Mouse (Mus musculus) heart, embryonic 14.5 days (tissue): ENCODE data around the gene Nova2. TPM values are rescaled to one million over a fixed set of nuclear protein-coding genes. Genes with fewer than 3 reads are reported as not detected.

Source experiments
- ATAC-seq: fragments of 200-750 bp; cut with Nextera tagmentation; 2 replicates; pipeline ENCODE4 v1.8.0; 2017; ENCODE audit warnings: low read depth, moderate TSS enrichment; ENCODE audit not compliant: insufficient number of reproducible peaks, insufficient read depth, low FRiP score
- H3K27ac ChIP-seq, 2 experiments: fragments of 200-500 bp in 1 of 2; fragments of 300-500 bp in 1 of 2; sonication (generic) in 1 of 2; replicated peaks in 1 of 2; 2 replicates each; pipeline ENCODE4 v1.5.1; 2012 to 2014; ENCODE audit warnings: low read depth in 2 of 2, low read length in 2 of 2, control low read depth in 1 of 2, mild to moderate bottlenecking in 1 of 2, mixed read lengths in 1 of 2; ENCODE audit not compliant: control insufficient read depth in 1 of 2, insufficient read depth in 1 of 2
- H3K27me3 ChIP-seq: fragments of 300-500 bp; sonication (generic); 2 replicates; pipeline ENCODE4 v1.6.1; 2014; ENCODE audit warnings: mild to moderate bottlenecking, low read length, control low read depth; ENCODE audit not compliant: control insufficient read depth, insufficient read depth
- H3K36me3 ChIP-seq: fragments of 300-500 bp; sonication (generic); 2 replicates; pipeline ENCODE4 v1.6.1; 2014; ENCODE audit warnings: mild to moderate bottlenecking, control low read depth, low read length, mixed read lengths; ENCODE audit not compliant: control insufficient read depth, insufficient read depth
- H3K4me1 ChIP-seq, 2 experiments: fragments of 200-500 bp in 1 of 2; fragments of 300-500 bp in 1 of 2; sonication (generic) in 1 of 2; 2 replicates each; pipeline ENCODE4 v1.6.1; 2012 to 2014; ENCODE audit warnings: low read length in 2 of 2, control low read depth in 1 of 2, mixed read lengths in 1 of 2; ENCODE audit not compliant: control insufficient read depth in 2 of 2, insufficient read depth in 2 of 2
- H3K4me2 ChIP-seq: fragments of 300-500 bp; sonication (generic); 2 replicates; pipeline ENCODE4 v1.6.1; 2014; ENCODE audit warnings: mild to moderate bottlenecking, low read length
- H3K4me3 ChIP-seq, 2 experiments: fragments of 200-500 bp in 1 of 2; fragments of 300-500 bp in 1 of 2; sonication (generic) in 1 of 2; 2 replicates each; pipeline ENCODE4 v1.5.1; 2012 to 2014; ENCODE audit warnings: low read length in 2 of 2, mild to moderate bottlenecking in 2 of 2, control low read depth in 1 of 2, low read depth in 1 of 2, moderate library complexity in 1 of 2; ENCODE audit not compliant: control insufficient read depth in 1 of 2, insufficient read depth in 1 of 2
- H3K9ac ChIP-seq: fragments of 300-500 bp; sonication (generic); 2 replicates; pipeline ENCODE4 v1.6.1; 2014; ENCODE audit warnings: mild to moderate bottlenecking, low read length
- H3K9me3 ChIP-seq: fragments of 300-500 bp; sonication (generic); 2 replicates; pipeline ENCODE4 v1.6.1; 2016; ENCODE audit warnings: low read length, control low read depth; ENCODE audit not compliant: control insufficient read depth
- WGBS: fragments of 180-500 bp; shearing (Covaris S2); extraction: QIAGEN DNeasy Blood & Tissue Kit; methylation state at CpG from one replicate; pipeline ENCODE4 v1.1.7; 2014; 5-methylcytosine and 5-hydroxymethylcytosine counted together
- polyA plus RNA-seq: library from polyadenylated mRNA; unstranded; fragments of >200 nt; fragmentation: Nextera tagmentation; extraction: Ambion mirVana; gene quantifications from 2 replicates; pipeline ENCODE4 v1.2.1, GENCODE M21; 2014

Gene Nova2
- polyA plus RNA-seq, 1 experiment from 2014 or later = 0.57 TPM

DNA sequence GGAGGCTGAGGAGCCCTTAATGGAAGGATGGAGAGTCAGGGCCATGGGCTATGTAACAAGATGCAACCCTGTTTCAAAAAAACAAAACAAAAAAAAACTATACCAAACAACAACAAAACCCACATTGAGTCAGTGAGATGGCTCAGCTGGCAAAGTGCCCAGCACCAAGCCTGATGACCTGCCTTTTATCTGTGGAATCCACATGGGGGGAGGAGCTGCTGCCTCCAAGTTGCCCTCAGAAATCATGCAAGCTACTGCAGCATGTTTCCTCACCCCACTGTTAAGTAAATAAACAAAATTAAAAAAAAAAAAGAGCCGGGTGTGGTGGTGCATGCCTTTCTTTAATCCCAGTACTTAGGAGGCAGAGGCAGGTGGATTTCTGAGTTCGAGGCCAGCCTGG is 60.8 kb downstream of the Nova2 start:
- Histone ChIP-seq H3K9me3 (no peaks in the 10 kb centered on the region), H3K4me3 (no peak overlapping the region), H3K4me2 (no peak overlapping the region), H3K27me3 (peaks cover 7% of the 10 kb centered on the region; the same call in 1 of the 2 replicates), H3K27ac (no peak overlapping the region), H3K9ac (no peak overlapping the region), H3K36me3 (no peaks in the 10 kb centered on the region), H3K4me1 (peaks cover 5 to 8% of the 10 kb centered on the region in 2 experiments)
- ATAC-seq = no peak
- WGBS = 46% methylated on average over 2 of the region's 2 CpGs

DNA sequence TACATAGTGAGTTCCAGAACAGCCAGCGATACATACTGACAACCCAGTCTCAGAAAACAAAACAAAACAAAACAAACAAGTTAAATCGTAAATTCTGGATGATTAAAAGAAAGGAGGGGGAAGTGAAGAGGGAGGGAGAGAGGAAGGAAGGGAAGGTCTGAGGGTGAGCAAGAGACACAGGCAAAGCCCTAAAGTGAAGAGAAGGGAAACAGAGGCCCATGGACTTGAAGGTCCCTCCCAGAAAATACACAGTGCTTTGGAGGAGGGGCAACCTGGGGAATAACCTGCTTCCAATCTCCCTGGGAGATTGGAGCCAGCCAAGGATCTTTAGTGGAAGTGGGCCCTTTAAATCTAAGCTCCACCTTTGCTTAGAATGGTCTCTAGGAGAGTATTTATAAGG is 61.4 kb downstream of the Nova2 start, which contains the start of gene Nanos2:
Nanos2 (plus strand) TSS at position 301 of the 400 bp plus-strand sequence.
- Histone ChIP-seq H3K9ac (no peak within 1 kb of the TSS), H3K4me1 (peaks cover 5 to 14% of the 10 kb centered on the region in 2 experiments), H3K4me2 (no peak within 1 kb of the TSS), H3K27ac (no peak within 1 kb of the TSS), H3K27me3 (peaks cover 13% of the 10 kb centered on the region), H3K36me3 (no peaks in the 10 kb centered on the region), H3K9me3 (no peaks in the 10 kb centered on the region), H3K4me3 (no peak within 1 kb of the TSS)
- ATAC-seq = no peak
- WGBS = 77% methylated on average over 2 of the region's 2 CpGs

DNA sequence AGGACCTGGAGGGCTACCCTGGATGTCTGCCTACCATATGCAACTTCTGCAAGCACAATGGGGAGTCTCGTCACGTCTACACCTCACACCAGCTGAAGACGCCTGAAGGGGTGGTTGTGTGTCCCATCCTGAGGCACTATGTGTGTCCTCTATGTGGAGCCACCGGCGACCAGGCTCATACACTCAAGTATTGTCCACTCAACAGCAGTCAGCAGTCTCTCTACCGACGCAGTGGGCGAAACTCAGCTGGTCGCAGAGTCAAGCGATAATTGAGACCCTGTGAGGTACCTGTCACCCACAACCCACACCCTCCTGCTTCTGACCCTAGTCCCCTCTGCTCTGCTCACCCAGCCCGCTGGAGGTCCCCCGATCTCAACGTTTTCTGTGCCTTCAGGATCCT is 62.1 kb downstream of the Nova2 start:
- Histone ChIP-seq H3K36me3 (no peaks in the 10 kb centered on the region), H3K4me2 (no peak overlapping the region), H3K9ac (no peak overlapping the region), H3K27ac (no peak overlapping the region), H3K4me3 (no peak overlapping the region), H3K9me3 (no peaks in the 10 kb centered on the region), H3K4me1 (peaks cover 5 to 18% of the 10 kb centered on the region in 2 experiments), H3K27me3 (peaks cover 19% of the 10 kb centered on the region)
- ATAC-seq = no peak
- 58% methylated on average over 13 of the region's 13 CpGs for WGBS

DNA sequence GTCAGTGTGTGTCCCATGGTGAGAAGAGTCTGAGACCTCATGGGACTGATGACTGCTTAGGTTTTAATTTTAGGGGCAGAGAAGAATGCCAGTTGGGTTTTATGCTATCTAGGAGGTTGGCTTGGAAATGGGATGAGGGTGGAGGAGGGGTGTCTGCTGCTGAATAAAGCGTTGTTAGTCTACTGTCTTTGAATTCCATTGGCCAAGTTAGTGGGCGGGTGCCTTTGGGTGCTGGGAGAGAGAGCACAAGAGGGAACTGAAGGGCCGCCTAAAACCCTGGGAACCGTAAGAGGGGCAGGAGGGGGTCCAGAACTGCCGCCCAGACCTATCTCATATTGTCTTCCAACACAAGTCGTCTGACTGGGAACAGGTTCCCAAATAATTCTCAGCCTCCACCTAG is 63.1 kb downstream of the Nova2 start:
- Histone ChIP-seq H3K4me2 (no peak overlapping the region), H3K27me3 (peaks cover 26% of the 10 kb centered on the region), H3K27ac (no peak overlapping the region), H3K9ac (no peak overlapping the region), H3K4me1 (peaks cover 5 to 18% of the 10 kb centered on the region in 2 experiments), H3K36me3 (no peaks in the 10 kb centered on the region), H3K4me3 (no peak overlapping the region), H3K9me3 (no peaks in the 10 kb centered on the region)
- 63% methylated on average over 6 of the region's 6 CpGs for WGBS
- ATAC-seq = no peak

DNA sequence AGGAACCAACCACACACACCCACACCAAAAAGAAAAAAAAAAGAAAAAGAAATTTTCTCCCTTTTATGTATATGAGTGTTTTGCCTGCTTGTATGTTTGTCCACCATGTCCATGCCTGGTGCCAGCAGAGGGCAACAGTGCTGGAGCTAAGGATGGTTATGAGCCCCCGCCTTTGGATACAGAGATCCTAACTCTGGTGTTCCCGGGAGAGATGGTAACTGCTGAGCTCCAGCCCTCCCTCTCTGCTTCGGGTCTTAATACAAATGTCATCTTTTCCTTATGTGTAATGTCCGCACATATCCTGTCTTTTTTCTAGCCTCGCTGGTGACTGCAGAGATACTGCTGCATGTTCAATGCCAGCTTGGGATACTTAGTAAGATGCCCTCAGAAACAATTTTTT is 64.3 kb downstream of the Nova2 start:
- H3K36me3 ChIP-seq = no peaks in the 10 kb centered on the region
- H3K4me1 ChIP-seq = peaks cover 5 to 18% of the 10 kb centered on the region in 2 experiments
- no peaks in the 10 kb centered on the region for H3K9me3 ChIP-seq
- no peak for ATAC-seq
- H3K9ac ChIP-seq = no peak overlapping the region
- peak overlapping the region; percentile 22 to 60; a peak in 3 of 4 replicates for H3K27ac ChIP-seq
- WGBS = 12% methylated on average over 5 of the region's 5 CpGs
- H3K4me2 ChIP-seq = peak overlapping the region; percentile 77
- H3K27me3 ChIP-seq = peaks cover 26% of the 10 kb centered on the region
- H3K4me3 ChIP-seq = peak overlapping the region; percentile 42 to 45; a peak in 3 of 4 replicates

DNA sequence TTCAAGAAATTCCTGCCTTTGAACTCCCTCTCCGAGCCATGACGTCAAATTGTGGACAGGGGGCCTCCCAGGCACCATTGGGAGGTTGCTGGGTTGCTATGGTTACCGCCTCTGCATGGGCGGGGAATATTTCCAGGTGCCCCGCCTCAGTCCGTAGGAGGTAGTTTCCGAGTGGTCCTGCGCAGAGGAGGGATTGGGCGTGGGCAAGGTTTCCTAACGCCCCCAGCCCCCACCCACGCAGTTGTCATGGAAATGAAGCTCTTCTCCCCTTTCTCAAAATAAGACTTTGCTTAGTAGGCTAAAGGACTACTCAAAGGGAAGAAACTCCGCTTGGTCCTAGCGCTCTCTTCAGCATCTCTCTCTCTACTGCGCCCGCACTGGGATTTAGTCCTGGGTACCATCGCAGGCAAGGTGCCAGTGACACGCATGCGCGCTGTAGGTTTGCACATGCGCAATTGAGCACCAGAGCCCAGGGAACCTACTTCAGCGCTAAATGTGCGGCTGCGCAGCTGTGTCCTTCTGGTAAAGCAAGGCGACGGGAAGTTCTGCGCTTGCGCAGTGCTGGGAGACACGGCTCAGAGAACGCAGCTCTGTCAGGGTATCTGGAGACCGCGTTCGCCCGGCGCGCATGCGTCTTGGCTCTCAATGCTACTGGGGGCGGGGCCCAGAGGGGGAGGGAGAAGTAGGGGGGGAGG is 65.1 kb downstream of the Nova2 start, which contains the start of gene Mypop:
Mypop (plus strand) TSS at position 645 of the 695 bp plus-strand sequence.
- peak; percentile 93 for ATAC-seq
- Histone ChIP-seq H3K4me1 (peaks cover 5 to 18% of the 10 kb centered on the region in 2 experiments), H3K4me2 (peak within 1 kb of the TSS; percentile 77), H3K27me3 (peaks cover 26% of the 10 kb centered on the region), H3K9ac (peak within 1 kb of the TSS; percentile 59), H3K9me3 (no peaks in the 10 kb centered on the region), H3K4me3 (peak within 1 kb of the TSS; percentile 42 to 45), H3K36me3 (no peaks in the 10 kb centered on the region), H3K27ac (peak within 1 kb of the TSS; percentile 60 to 70)
- WGBS = under 1% methylated on average over 37 of the region's 37 CpGs

DNA sequence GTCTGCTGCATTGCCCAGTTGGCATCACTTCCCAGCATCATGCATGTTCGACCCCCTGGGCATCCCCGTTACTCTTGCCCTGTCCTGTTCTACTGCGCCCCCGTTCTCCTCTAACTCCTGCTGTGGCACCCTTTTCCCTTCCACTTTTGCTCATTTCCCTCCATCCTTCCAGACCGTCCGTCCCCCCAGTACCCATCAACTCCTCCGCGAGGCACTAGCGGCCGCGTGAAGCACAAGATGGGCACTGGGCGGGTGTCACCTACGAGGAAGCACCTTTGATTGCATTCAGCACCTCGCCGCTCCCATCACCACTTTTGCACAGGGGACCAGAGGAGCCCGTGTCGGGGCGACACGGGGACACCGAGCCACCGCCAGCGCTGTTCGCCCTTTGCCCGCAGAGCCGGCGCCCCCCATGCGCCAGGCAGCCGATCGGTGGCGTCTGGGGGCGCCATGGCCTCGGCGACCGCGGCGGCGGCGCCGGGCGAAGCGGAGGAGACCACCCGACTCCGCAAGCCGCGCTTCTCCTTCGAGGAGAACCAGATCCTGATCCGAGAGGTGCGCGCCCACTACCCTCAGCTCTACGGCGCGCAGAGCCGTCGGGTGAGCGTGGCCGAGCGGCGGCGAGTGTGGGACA is 66.1 kb downstream of the Nova2 start:
- Histone ChIP-seq H3K9me3 (no peaks in the 10 kb centered on the region), H3K36me3 (no peaks in the 10 kb centered on the region), H3K4me1 (peaks cover 5 to 18% of the 10 kb centered on the region in 2 experiments), H3K27ac (no peak overlapping the region), H3K9ac (peak overlapping the region; percentile 59), H3K4me3 (peak overlapping the region; percentile 42 to 44), H3K4me2 (peak overlapping the region; percentile 77), H3K27me3 (peaks cover 26% of the 10 kb centered on the region)
- 2% methylated on average over 54 of the region's 59 CpGs for WGBS
- no peak for ATAC-seq
